Mouse (Mus musculus) gastrocnemius, postnatal 36 days (tissue): ENCODE data around the gene Asic2. TPM values are rescaled to one million over a fixed set of nuclear protein-coding genes. Genes with fewer than 3 reads are reported as not detected.

Experiments used
- DNase-seq, 2 experiments: peaks; one replicate each; pipeline ENCODE4 v3.0.0; 2022
- intact Hi-C: fragments of 180-260 bp; cut with DNase I; formaldehyde crosslinking; loops from one replicate; pipeline ENCODE4 v1.15.1; 2025
- total RNA-seq, 2 experiments: library from RNA; stranded (reverse); gene quantifications; 2 replicates each; pipeline ENCODE4 v1.2.3; 2021

Gene Asic2
- total RNA-seq, 2 experiments from 2014 or later = 0.10 TPM; not detected in 1

DNA sequence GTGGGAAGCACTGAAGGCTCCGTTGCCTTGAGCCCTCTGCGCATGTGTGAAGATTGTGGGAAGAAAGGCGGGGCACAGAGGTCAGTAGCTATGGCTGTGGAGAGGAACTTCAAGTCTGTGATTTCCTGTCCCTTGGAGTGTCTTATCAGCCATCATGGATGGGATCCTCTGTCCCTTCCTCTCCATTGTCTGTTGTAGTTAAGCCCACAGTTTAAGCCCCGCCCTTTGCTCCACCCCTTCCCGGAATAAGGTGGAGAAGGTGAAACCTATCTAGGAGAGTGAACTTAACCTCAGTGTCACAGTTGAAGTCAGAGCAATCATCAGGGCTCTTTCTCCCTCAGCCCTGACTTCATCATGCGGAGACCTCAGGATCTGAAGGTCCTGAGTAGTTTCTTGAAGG is 347.7 kb downstream of the Asic2 start:
- intact Hi-C loops = no loop called here
- no peak for DNase-seq

DNA sequence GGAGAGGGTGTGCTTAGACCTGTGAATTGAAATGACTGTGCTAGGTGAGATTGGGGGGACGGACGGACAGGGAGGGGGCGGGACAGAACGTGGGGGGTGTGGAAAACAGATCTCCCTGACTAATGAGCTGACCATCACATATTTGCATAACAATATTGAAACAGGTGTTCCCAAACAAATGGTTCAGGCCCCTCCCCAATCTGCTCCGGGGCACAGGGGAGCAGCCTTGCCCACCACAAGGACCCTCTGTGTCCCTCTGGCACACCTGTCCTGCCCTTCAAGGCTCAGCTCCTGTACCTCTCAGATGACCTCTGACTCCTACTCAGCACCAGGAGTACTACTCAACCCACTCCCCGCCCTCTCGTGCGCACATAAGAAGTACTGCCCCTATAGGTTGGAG is 351.8 kb downstream of the Asic2 start:
- intact Hi-C loops = no loop called here

DNA sequence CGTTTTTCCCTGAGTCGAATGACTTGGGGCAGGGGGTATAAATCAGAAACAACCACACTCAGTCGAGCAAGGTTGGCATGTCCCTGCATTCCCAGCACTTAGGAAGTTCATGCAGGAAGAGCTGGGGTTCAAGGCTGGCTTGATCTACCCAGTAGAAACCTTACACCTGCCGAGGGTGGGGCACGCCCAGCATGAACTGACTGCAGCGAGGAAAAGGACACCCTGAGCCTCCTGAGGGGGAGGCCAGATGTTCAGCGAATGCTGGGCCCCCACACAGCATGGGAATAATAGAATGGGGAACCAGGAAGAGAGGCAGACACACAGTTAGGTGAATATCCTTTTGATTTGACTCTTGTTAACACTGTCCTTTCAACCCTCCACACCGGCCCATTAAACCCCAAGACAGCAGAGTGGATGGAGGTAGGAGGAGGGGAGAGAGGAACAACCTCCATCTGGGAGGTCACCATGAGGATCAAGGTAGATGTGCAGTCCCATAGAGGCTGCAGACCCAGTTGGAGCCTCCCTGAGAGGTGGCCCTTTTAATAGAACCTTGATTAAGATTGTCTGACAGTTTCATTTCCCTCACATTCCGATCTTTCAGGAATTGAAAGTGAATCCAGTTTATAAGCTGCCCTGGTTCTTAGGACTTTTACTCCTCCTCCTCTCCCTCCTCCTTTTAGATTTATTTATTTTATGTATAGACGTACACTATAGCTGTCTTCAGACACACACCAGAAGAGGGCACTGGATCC is 354.2 kb downstream of the Asic2 start:
- intact Hi-C loops = loop anchor here (2.0 kb wide), 1 partner anchor 25 kb away; no protein-coding TSS in a partner anchor
- DNase-seq = no peak

More for the DNA sequence above, 351.8 kb downstream of the Asic2 start:
- DNase-seq = no peak

DNA sequence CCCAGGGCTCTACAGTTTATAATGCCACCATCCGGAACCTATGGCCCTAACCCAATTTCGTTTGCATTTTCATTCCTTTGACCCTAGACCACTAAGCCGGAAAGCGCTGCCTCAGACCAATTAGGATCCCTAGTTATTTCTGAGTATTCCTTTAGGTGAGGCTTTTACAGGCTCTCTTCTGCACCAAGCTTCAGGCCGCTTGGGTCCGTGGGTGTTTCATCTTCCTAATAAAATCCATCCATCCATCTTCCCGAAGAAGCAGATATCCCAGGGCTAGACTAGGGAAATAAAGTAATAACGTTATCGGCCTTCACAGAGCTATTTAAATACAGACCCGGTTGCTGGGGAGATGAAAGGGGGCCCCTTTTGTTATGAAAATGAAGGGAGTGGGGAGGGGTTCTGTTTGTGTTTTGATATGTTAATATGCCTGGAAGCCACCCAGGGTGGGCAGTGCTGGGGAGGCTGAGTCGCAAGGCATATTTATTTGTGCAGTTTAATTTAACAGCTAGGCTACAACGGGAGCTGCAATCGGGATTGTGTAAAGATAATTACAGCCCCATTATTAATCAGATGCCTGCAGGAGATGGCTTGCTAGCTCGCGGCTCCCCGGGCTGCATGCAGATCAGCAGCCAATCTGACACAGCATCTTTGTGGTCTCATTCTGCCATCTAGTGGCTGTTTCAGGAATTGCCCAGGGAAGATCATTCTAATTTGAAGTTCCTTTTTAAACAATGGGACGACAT is 355.3 kb downstream of the Asic2 start:
- peak in 1 of 2 experiments; percentile 65 for DNase-seq
- intact Hi-C loops = loop anchor here (2.0 kb wide), 1 partner anchor 24 kb away; no protein-coding TSS in a partner anchor

DNA sequence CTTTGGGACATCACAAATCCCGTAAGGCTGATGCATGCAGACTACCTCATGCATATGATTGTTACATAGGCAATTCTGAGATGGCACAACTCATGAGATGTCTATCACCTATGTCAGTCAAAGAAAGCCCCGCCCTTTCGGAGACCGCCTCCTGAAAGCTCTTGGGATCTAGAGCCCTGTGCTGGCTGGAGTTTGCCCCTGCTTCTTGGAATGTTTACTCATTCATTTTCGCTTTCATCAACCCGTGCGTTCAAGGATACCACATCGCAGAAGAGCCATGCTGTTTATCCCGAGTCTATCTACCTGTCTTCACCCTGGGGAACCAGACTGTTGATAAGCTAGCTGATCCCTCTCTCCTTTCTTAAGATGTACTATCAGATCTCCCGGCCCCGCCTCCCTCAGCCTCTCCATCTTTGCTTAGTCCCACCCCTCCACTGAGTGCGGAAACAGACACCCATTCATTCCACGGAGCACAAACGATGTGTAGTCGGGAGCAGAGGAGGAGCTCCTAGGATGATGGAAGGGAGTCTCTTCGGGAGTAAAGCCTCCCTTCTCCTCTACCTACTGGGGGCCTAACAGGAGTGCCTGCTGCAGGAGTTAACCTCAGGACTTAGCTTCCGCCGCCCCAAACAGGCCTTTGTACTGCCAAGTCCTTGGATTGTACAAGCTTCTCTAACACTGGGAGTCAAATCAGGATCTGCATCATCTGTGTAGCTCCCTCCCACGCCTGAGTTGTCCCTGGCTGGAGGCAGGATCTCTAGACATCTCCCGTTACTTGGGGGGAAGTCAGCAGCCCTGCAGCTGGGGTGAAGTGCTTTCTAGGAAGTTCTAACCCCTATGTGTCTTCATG is 356.1 kb downstream of the Asic2 start:
- intact Hi-C loops = loop anchor here (2.0 kb wide), 1 partner anchor 23 kb away; no protein-coding TSS in a partner anchor
- no peak for DNase-seq

DNA sequence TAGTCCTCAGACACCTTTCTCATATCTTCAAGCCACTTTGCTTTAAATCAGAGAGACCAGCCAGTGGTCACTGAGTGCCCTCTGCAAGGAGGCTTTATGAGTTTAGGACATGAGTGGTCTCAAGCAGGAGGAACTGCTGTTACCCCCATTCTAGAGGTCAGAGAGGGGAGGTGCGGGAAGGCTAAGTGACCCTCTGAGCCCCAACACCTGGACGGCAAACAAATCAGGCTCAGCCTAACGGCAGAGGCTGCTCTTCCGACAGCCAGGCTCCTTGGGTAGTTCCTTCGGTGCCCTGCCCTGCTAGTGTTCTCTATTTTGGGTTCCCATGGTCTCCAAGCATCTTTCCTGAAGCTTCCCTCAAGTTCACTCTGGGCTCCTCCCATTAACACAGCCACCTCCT is 357.8 kb downstream of the Asic2 start:
- no peak for DNase-seq
- intact Hi-C loops = no loop called here

DNA sequence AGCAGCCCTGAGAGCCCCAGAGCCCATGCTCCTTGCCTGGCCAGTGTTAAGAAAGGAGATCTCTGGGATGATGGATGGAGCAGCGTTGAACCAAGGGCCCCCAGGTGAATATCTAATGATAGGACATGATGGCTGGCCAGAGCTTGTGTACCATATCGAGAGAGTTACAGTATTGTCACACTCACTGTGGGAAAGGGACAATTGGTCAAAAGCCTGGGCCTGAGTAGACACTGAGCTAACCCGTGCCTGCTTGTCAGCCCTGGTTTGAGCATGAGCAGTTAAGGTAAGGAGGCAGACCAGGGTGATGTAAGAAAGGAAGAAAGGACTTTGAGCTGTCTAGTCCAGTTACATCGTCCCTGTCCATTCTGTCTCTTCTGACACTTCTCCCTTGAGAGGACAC is 365.3 kb downstream of the Asic2 start:
- DNase-seq = no peak
- intact Hi-C loops = no loop called here

DNA sequence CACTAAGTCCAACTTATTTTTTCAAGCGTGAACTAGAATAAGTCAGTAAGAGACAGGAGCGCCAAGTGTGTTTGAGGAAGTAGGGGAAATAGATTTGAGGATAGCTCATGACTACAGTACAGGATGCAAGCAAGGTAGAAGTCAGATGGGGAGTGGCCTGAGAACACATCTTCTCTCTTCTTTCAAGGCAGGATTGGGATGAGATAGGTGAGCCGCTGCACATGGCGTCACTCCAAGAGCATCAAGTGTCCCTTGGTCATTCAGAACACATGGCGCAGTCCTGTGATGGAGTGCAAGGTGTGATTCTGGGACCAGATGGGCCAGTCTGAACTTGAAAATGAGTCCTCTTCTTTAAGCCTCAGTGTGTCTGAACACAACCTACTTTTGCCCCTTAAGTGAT is 366.5 kb downstream of the Asic2 start:
- no peak for DNase-seq
- intact Hi-C loops = no loop called here

DNA sequence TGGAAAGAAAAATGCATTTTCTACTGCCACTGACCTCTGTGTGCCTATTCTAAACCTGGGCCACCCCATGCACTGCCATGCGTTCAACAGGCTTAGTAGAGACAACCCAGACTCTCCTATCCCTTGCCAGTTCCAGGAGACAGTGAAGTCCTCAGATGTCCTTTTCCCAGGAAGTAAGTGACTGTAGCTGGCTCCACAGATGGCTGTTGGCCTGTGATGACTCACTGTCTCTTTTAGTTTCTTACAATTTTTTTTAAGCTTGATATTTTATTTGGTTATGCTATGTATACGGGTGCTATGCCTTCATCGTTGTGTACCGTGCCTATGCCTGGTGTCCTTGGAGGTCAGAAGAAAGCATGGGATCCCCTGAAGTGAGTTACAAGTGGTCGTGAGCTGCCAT is 370.7 kb downstream of the Asic2 start:
- intact Hi-C loops = no loop called here
- DNase-seq = no peak

DNA sequence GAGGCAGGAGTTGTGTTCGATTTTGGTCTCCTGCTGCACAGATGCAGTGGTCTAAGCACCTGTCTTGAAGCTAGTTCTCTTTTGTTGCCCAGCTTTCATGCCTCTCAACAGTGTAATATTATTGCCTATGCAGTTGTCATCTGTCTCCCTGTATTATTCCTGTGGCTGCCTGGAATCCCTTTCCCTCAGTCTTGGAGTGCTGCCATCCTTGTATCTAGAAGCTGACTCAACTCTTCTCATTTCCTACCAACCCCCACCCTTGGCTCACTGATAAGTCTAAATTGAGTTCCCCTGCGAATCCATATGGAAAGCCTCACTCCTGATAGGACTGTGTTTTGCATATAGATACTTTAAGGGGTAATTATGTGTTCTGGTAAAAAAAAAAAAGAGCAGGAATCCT is 373.0 kb downstream of the Asic2 start:
- no peak for DNase-seq
- intact Hi-C loops = no loop called here

DNA sequence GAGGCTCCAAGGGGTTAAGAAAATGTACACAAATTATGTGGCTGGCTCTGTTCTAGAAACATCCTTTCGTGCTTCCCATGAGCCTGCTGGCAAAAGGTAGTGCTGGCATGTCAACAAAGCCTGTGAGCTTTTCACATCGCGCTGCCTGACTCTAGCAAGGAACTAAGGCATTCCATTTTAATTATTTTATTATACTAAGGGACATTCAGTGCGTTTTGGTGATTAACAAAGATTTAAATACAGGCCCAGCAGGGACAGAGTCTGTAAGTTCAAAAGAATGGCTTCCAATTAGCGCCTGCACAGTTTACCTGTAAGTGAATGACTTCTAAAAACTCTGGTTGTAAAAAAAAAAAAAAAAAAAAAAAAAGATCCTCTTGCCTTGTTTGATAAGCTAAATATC is 375.5 kb downstream of the Asic2 start:
- intact Hi-C loops = no loop called here
- DNase-seq = no peak

DNA sequence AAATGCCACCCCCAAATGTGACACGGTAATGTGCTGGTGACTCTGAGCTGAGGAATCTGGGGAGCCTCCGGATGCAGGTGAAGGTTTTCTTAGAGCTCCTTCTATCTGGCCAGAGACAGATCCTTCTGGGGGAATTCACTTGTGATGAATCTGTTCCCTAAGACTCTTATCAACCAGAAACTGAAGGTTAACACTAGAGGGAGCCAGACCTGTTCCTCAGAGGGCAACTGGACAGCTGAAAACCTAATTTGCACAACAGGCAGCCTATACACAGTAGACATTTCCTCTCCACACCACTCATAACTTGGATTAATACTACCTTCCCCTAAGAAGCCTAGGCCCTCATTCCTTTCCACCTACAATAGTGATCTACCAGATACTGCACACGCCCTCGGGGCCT is 377.3 kb downstream of the Asic2 start:
- intact Hi-C loops = no loop called here
- no peak for DNase-seq

DNA sequence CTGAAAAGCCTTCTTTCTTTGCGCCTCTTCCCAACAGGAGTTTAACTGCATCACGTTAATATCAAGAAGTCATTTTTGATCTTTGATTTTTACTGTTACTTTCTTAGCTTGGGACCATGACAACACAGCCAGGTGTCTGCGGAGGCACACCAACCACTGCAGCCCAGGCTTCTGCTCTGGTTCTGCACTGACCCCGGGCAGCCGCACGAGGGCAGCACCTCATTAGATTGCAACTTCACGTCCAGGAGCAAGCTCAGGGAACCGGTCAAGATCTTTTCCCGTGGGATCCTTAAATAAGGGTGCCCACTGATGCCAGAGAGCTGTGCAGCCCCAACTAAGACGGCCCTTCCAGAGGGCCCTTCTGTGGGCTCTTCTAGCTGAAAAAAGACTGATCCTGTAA is 379.6 kb downstream of the Asic2 start:
- intact Hi-C loops = loop anchor here (2.0 kb wide), 1 partner anchor 24 kb away; no protein-coding TSS in a partner anchor
- peak; percentile 57 to 58 for DNase-seq

DNA sequence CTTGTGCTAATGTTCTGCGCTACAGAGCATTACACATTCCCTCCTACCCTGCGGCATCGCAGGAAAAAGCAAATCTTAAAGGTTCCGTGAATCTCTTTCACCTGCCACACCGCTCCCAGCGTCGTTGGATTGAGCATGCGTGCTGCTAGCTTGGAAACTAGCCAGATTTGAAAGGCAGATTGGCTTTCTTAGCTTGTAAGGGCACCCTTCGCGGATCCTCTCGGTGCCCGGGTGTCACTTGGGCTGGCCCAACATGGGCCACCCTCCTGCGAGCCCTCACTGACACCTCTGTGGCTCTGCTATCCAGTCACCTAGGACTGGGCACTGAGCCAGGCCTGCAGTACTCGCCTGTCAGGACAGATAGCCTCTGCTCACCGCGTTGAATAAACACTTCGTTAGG is 380.3 kb downstream of the Asic2 start:
- intact Hi-C loops = loop anchor here (2.0 kb wide), 1 partner anchor 25 kb away; no protein-coding TSS in a partner anchor
- no peak for DNase-seq

DNA sequence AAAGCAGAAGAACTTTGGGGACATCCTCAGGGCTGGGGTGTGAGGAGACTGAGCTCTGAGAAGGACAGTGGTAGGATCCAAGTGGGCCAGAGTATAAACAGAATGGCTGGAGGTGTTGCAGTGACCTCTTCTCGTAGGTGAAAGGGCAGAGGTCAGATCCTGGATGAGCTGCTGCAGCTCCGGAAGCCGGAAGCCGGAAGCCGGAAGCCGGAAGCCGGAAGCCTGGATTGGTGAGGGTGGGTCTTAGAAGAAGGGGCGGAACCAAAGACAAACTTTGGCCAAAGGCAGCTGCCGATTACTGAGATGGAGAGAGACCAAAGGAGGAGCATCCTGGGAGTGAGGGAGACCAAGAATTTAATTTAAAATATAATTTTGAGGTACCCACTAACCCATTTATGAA is 381.1 kb downstream of the Asic2 start:
- intact Hi-C loops = no loop called here
- DNase-seq = no peak

DNA sequence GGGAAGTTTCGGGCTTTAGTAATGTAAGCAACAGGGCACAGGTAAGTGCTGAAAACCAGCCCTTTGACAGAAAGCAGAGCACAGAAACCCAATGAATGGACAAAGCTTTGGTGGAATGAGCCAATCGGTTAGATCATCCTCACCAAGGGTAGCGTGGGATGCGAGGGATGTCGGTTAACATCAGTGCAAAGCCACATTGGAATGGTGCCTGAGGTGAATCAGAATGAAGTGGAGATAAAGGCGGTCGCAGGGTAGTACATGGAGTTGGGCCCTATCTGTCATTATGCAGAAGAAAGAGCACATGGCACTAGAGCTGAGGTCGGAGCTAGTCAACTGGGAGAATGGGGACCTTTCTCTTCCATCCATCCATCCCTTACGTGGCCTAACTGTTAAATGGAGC is 383.8 kb downstream of the Asic2 start:
- intact Hi-C loops = no loop called here
- DNase-seq = no peak

DNA sequence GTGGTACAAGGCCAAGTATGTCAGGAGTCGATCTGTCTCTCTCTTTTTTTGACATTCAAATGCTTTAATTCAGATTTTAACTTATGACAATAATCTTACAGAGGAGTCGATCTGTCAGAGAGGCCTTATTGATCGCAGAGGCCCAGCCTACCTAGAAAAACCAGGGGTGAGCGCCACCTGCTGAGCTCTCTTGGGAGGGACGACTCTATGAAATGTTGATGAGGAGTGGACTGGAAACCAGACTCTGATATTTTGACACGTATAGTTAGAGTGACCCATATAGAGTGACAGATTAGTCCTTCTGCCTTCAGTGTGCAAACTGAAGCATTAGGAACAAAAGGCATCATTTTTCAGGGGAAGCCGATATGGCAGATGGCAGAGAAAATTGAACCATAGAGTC is 385.1 kb downstream of the Asic2 start:
- no peak for DNase-seq
- intact Hi-C loops = no loop called here

DNA sequence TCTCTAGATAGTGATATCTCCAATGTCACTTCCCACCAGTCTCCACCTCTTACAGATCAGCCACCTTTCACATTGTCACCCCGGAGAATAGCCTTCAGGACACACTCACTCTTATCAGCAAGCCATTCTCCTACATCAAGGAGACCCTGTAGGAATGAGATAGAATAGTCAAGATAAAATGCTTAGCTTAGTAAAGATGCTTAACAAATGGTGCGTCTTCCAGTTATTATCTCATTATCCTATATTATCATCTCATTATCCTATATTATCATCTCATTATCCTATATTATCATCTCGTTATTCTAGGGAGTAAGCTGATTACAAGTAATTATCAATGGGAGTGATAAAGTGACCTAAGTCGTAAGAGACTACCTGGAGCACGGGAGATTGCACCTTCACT is 386.1 kb downstream of the Asic2 start:
- intact Hi-C loops = no loop called here
- no peak for DNase-seq

DNA sequence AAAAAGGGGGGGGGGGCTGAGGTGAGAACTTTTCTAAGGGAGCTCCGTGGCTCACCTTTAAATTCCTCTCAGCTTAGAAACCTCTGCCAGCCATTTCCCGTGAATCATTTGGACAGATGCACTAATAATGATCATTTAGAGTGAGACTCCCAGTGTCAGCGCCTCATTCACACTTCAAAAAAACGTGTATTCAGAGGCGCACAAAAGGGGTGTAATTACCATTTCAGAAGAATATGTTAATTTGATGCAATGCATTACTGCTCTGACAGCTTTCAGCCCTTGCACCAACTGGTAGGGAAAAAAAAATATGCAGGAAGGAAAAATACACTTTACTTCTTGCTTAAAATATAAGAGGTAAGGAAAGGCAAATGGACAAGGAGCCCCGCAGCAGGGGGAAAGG is 388.5 kb downstream of the Asic2 start:
- no peak for DNase-seq
- intact Hi-C loops = no loop called here

DNA sequence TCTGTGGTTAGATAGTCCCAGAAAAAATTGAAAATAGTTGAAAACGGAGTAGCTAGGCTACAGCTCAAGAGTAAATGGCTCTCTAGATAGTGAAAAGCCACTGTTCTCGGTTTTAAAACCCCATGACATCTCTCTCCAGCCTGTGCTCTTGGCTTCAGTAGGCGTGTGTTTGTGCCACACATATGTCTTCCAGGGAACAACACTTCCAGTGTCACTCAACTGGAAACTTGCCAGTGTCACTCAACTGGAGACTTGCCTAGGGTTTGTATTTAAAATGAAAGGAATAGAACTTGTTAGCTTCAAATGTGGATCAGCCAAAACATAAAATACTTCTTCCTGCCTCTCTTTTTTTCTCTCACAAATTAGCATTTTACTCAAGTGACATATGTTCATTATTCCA is 397.9 kb downstream of the Asic2 start:
- intact Hi-C loops = no loop called here
- DNase-seq = no peak

DNA sequence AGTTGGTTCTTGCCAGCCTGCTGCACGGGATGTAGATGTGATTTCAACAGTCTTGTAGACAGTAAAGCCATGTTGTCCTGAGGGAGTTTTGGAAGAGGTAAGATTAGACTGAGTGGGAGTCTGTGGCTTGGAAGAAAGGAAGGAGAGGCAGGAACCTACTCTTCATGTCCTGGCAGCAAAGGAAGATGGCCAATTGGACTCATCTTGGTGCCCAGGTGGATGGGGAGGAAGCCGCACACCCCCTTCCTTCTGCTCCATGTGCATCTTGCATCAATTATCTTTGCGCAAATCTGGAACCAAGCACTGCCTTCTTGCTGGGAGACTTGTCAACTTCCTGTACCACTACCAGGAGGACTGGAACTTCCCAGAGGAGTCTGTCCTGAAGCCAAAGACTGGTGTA is 403.4 kb downstream of the Asic2 start:
- DNase-seq = no peak
- intact Hi-C loops = no loop called here
